Mouse (Mus musculus) liver, postnatal 0 days (tissue): ENCODE measurements around the gene Zfp597.

Source experiments
- CTCF ChIP-seq: sonication (generic); IDR thresholded peaks from 2 replicates; pipeline ENCODE4 v1.5.1; 2016; ENCODE audit warnings: antibody characterized with exemption, low read depth
- EP300 ChIP-seq: IDR thresholded peaks from 2 replicates; pipeline ENCODE4 v1.6.1; 2016; ENCODE audit warnings: antibody characterized with exemption, low read depth, mild to moderate bottlenecking

GRCm38 (mm10) chr16:3852586-3852985, 31.8 kb downstream of the Zfp597 start:
- no peak for TF ChIP-seq CTCF
- no peak for TF ChIP-seq EP300
